Mouse (Mus musculus): ENCODE measurements around the gene Tas2r102. TPM values are rescaled to one million over a fixed set of nuclear protein-coding genes. Genes with fewer than 3 reads are reported as not detected.

The Tas2r102 gene
- not detected in 2 replicates for polyA plus RNA-seq (2012; ENCODE audit: low replicate concordance)

GRCm38 (mm10) chr6:132761831-132762230 is at the start of gene Tas2r102:
Tas2r102 (plus strand) TSS chr6:132762131.

GRCm38 (mm10) chr6:132737935-132738334 is 24.0 kb upstream of the Tas2r102 start, which contains the start of gene Tas2r115:
Tas2r115 (minus strand) TSS chr6:132738035.

GRCm38 (mm10) chr6:132754430-132754829 is 7.5 kb upstream of the Tas2r102 start, which contains the start of gene Tas2r124:
Tas2r124 (plus strand) TSS chr6:132754730.

GRCm38 (mm10) chr6:132778062-132778461 is 16.1 kb downstream of the Tas2r102 start, which contains the start of gene Tas2r136:
Tas2r136 (minus strand) TSS chr6:132778162.

GRCm38 (mm10) chr6:132802518-132802917 is 40.6 kb downstream of the Tas2r102 start, which contains the start of gene Tas2r117:
Tas2r117 (plus strand) TSS chr6:132802818.

Other genes starting within 250 kb of the Tas2r102 start
- gene Prh1, start 192.3 kb upstream of the Tas2r102 start, polyA plus RNA-seq (2012; ENCODE audit: low replicate concordance): not detected in 2 replicates
- not detected in 2 replicates for gene Prp2, start 166.2 kb upstream of the Tas2r102 start, polyA plus RNA-seq (2012; ENCODE audit: low replicate concordance)
- not detected in 2 replicates for gene A630073D07Rik, start 110.6 kb upstream of the Tas2r102 start, polyA plus RNA-seq (2012; ENCODE audit: low replicate concordance)
- not detected in 2 replicates for gene Tas2r120, start 105.2 kb upstream of the Tas2r102 start, polyA plus RNA-seq (2012; ENCODE audit: low replicate concordance)
- not detected in 2 replicates for gene Tas2r121, start 61.1 kb upstream of the Tas2r102 start, polyA plus RNA-seq (2012; ENCODE audit: low replicate concordance)
- not detected in 2 replicates for gene Tas2r122, start 50.2 kb upstream of the Tas2r102 start, polyA plus RNA-seq (2012; ENCODE audit: low replicate concordance)
- gene Tas2r115, start 24.1 kb upstream of the Tas2r102 start, polyA plus RNA-seq (2012; ENCODE audit: low replicate concordance): not detected in 2 replicates
- not detected in 2 replicates for gene Tas2r124, start 7.4 kb upstream of the Tas2r102 start, polyA plus RNA-seq (2012; ENCODE audit: low replicate concordance)
- not detected in 2 replicates for gene Tas2r136, start 16.0 kb downstream of the Tas2r102 start, polyA plus RNA-seq (2012; ENCODE audit: low replicate concordance)
- gene Tas2r117, start 40.7 kb downstream of the Tas2r102 start, polyA plus RNA-seq (2012; ENCODE audit: low replicate concordance): not detected in 2 replicates
- not detected in 2 replicates for gene Tas2r123, start 85.0 kb downstream of the Tas2r102 start, polyA plus RNA-seq (2012; ENCODE audit: low replicate concordance)
- gene Tas2r116, start 93.3 kb downstream of the Tas2r102 start, polyA plus RNA-seq (2012; ENCODE audit: low replicate concordance): not detected in 2 replicates
- not detected in 2 replicates for gene Tas2r110, start 105.9 kb downstream of the Tas2r102 start, polyA plus RNA-seq (2012; ENCODE audit: low replicate concordance)
- gene Tas2r113, start 130.9 kb downstream of the Tas2r102 start, polyA plus RNA-seq (2012; ENCODE audit: low replicate concordance): not detected in 2 replicates
- gene Tas2r125, start 147.5 kb downstream of the Tas2r102 start, polyA plus RNA-seq (2012; ENCODE audit: low replicate concordance): not detected in 2 replicates
- gene Tas2r129, start 189.0 kb downstream of the Tas2r102 start, polyA plus RNA-seq (2012; ENCODE audit: low replicate concordance): not detected in 2 replicates
- not detected in 2 replicates for gene Tas2r131, start 195.8 kb downstream of the Tas2r102 start, polyA plus RNA-seq (2012; ENCODE audit: low replicate concordance)
- not detected in 2 replicates for gene Tas2r109, start 218.8 kb downstream of the Tas2r102 start, polyA plus RNA-seq (2012; ENCODE audit: low replicate concordance)

Measured in leukemia stem cell, adult 10-12 weeks (primary cell).